Mouse (Mus musculus) small intestine, adult 2 months (tissue): ENCODE results near the gene Ism1. TPM values are rescaled to one million over a fixed set of nuclear protein-coding genes. Genes with fewer than 3 reads are reported as not detected.

Experiments
- H3K27ac ChIP-seq: fragments of 200-500 bp; 2 replicates; pipeline ENCODE4 v1.5.1; 2012; ENCODE audit warnings: low read depth, low read length, control low read depth, inconsistent platforms; ENCODE audit not compliant: insufficient read depth
- H3K27me3 ChIP-seq: fragments of 200-500 bp; 2 replicates; pipeline ENCODE4 v1.6.1; 2012; ENCODE audit warnings: mild to moderate bottlenecking, moderate library complexity, low read length, inconsistent platforms; ENCODE audit not compliant: control insufficient read depth, insufficient read depth
- H3K36me3 ChIP-seq: fragments of 200-500 bp; 2 replicates; pipeline ENCODE4 v1.6.1; 2012; ENCODE audit warnings: mild to moderate bottlenecking, low read length, control low read depth, inconsistent platforms; ENCODE audit not compliant: control insufficient read depth, insufficient read depth
- H3K4me1 ChIP-seq: fragments of 200-500 bp; 2 replicates; pipeline ENCODE4 v1.6.1; 2012; ENCODE audit warnings: low read length, inconsistent platforms, mixed read lengths; ENCODE audit not compliant: control insufficient read depth, insufficient read depth, insufficient read length
- H3K4me3 ChIP-seq: fragments of 200-500 bp; 2 replicates; pipeline ENCODE4 v1.5.1; 2012; ENCODE audit warnings: low read depth, mild to moderate bottlenecking, control low read depth, inconsistent platforms, low read length, moderate library complexity
- CTCF ChIP-seq: fragments of 200-500 bp; IDR thresholded peaks from 2 replicates; pipeline ENCODE4 v1.5.1; 2012; ENCODE audit warnings: low read depth, mild to moderate bottlenecking, control low read depth, inconsistent platforms, low read length, moderate library complexity, mixed read lengths; ENCODE audit not compliant: insufficient replicate concordance, insufficient read length; ENCODE audit errors: extremely low read depth
- POLR2A ChIP-seq: fragments of 200-500 bp; IDR thresholded peaks from 2 replicates; pipeline ENCODE4 v1.6.1; 2012; ENCODE audit warnings: low read depth, mild to moderate bottlenecking, control low read depth, inconsistent platforms, low read length, moderate library complexity
- WGBS: fragments of 180-500 bp; shearing (Covaris S2); methylation state at CpG from one replicate; pipeline ENCODE4 v1.1.7; 2018; 5-methylcytosine and 5-hydroxymethylcytosine counted together
- polyA plus RNA-seq: library from polyadenylated mRNA; depleted of rRNA; stranded (reverse); fragments of >200 nt; gene quantifications from 2 replicates; pipeline ENCODE4 v1.2.3, GENCODE M21; 2012

Gene Ism1
- polyA plus RNA-seq, 1 experiment: 0.35 TPM

DNA sequence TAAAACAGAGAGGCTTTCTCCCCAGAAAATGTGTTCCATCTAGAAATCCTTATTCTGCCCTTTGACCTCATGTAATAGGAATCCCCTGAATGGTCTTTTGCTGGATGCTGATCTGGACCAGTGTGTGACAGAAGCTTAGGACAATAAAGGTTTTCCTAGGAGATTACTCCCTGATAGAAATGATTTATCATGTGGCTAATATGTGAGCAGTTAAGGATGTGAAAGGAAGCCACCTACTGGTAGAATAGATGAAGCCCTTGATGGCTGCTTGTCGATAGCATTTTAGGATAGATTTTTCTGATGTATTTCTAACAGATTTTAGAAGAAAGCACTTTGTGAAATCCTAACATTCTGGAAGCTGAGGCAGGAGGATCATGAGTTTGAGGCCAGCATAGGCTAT, 64.4 kb downstream of the Ism1 start:
- no peaks in the 10 kb centered on the region for H3K36me3 ChIP-seq
- WGBS: 62% methylated on average over 1 of the region's 1 CpGs
- H3K27me3 ChIP-seq: no peaks in the 10 kb centered on the region
- no peak overlapping the region for H3K27ac ChIP-seq
- H3K4me1 ChIP-seq: no peaks in the 10 kb centered on the region
- TF ChIP-seq POLR2A: no peak
- no peak for TF ChIP-seq CTCF
- H3K4me3 ChIP-seq: no peak overlapping the region

DNA sequence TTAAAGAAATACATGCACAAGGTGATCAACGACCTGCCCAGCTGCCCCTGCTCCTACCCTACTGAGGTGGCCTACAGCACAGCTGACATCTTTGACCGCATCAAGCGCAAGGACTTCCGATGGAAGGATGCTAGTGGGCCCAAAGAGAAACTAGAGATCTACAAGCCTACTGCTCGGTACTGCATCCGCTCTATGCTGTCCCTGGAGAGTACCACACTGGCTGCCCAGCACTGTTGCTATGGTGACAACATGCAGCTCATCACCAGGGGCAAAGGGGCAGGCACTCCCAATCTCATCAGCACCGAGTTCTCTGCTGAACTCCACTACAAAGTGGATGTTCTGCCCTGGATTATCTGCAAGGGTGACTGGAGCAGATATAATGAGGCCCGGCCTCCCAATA, 79.0 kb downstream of the Ism1 start:
- H3K36me3 ChIP-seq: no peaks in the 10 kb centered on the region
- 82% methylated on average over 8 of the region's 8 CpGs for WGBS
- TF ChIP-seq POLR2A (no peak), CTCF (no peak)

DNA sequence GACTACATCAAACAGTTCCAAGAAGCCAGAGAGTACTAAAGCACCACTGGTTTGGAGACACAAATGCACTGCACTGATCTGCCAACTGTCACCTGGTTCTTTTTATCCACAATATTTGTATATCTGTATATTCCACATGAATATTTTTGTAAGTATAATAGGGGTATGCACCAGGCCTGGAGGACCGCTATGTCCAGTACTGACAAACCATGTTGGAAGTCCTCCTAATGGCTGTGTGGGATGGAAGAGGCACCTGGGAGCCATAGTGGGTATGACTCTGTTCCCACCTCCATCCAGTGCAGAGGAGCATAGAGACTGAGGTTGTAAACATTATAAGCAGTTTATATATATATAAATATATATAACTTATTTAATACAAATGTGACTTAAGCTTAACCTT, 79.5 kb downstream of the Ism1 start:
- H3K4me1 ChIP-seq: no peaks in the 10 kb centered on the region
- no peaks in the 10 kb centered on the region for H3K36me3 ChIP-seq
- no peak for TF ChIP-seq POLR2A
- TF ChIP-seq CTCF: no peak
- no peak overlapping the region for H3K27ac ChIP-seq
- no peaks in the 10 kb centered on the region for H3K27me3 ChIP-seq
- WGBS: 97% methylated on average over 1 of the region's 1 CpGs
- no peak overlapping the region for H3K4me3 ChIP-seq

More for the DNA sequence above, 79.0 kb downstream of the Ism1 start:
- H3K4me1 ChIP-seq: no peaks in the 10 kb centered on the region
- H3K27ac ChIP-seq: no peak overlapping the region
- H3K4me3 ChIP-seq: no peak overlapping the region
- H3K27me3 ChIP-seq: no peaks in the 10 kb centered on the region

DNA sequence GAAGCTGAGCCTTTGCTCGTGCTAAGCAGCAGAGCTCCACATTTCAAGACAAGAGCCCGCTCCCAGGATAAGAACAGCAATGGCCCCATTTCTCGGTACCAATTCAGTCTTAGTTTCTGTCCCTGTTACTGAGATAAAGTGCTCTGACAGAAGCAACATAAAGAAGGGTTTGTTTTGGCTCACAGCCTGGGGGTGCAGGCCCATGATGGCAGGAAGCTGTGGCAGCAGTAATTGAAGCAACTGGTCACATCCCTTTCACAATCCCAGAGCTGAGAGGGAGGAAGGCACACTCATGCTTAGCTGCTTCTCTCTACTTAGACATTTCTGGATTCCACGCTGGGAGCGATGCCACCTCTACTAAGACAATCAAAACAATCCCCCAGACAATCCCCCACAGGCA, 86.4 kb downstream of the Ism1 start:
- no peaks in the 10 kb centered on the region for H3K36me3 ChIP-seq
- no peaks in the 10 kb centered on the region for H3K4me1 ChIP-seq
- H3K4me3 ChIP-seq: no peak overlapping the region
- no peak overlapping the region for H3K27ac ChIP-seq
- TF ChIP-seq POLR2A (no peak), CTCF (no peak)
- WGBS: 74% methylated on average over 5 of the region's 5 CpGs
- no peaks in the 10 kb centered on the region for H3K27me3 ChIP-seq

DNA sequence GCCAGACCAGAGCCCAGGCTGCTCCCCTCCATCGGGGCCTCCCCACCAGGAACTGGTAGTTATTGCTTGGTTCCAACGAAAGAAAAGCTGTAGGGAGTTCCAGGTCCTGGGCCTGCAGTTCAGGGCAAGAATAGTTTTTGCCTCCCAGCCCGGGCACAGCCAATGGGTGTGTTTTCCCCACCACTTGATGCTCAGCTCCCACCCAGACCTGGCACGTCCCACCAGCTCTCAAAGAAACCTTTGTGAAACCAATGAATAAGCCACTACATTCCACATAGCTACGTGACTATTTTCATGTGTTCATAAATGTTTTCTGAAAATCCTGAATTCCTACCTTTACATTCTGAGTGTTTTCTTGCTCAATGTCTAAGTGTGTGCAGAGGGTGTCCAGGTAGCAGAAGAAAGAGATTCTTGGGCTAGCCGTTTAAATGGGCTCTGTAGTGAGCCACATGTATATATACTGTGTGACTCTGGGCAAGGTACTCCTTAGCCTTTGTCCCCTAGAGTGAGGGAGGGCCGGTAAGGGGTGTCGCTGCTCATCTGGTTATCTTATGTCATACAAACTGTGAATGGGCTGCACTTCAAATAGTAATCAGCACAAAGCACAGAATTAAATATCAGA, 97.1 kb downstream of the Ism1 start:
- H3K27ac ChIP-seq: no peak overlapping the region
- WGBS: 70% methylated on average over 8 of the region's 8 CpGs
- TF ChIP-seq CTCF (no peak), POLR2A (no peak)
- H3K4me3 ChIP-seq: no peak overlapping the region
- H3K4me1 ChIP-seq: no peaks in the 10 kb centered on the region
- no peaks in the 10 kb centered on the region for H3K36me3 ChIP-seq
- no peaks in the 10 kb centered on the region for H3K27me3 ChIP-seq

DNA sequence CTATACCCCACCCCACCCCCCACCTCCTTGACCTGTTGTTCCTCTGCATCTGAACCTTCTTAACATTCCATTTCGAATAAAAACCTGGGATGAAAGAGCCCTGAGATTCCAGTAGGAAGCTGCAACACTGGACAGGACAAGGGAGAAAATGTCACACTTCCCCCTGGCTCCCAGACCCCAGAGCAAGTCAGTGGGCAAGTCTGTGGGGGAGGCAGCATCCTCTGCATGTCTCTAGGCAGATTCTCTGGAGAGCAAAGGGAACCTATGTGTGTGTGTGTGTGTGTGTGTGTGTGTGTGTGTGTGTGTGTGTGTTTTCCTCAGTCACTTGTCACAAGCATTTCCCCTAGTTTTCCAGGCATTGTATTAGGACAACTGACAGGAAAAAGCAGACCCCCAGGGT, 98.7 kb downstream of the Ism1 start:
- no peak overlapping the region for H3K27ac ChIP-seq
- H3K4me1 ChIP-seq: no peaks in the 10 kb centered on the region
- no peak overlapping the region for H3K4me3 ChIP-seq
- no peak for TF ChIP-seq POLR2A
- TF ChIP-seq CTCF: no peak
- H3K36me3 ChIP-seq: no peaks in the 10 kb centered on the region
- 3% methylated on average over 1 of the region's 1 CpGs for WGBS
- H3K27me3 ChIP-seq: no peaks in the 10 kb centered on the region

DNA sequence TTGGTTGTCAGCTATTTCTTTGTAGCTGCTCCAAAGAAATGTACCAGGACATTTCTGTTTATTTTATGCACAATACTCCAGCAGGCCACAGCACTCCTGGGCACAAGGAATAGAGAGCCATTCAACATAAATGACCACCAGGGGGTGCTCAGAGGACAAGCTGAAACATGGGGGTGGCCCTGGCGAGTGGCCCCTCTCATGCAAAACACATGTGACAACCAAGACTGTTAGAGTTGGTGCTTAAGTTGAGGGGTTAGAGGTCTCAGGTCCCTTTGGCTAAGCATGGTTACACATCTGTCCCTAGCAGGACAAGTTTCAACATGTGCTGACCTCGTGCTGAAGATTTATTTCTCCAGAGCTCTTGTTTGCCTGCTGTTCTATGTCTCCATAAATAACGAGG, 100.3 kb downstream of the Ism1 start:
- no peak overlapping the region for H3K4me3 ChIP-seq
- TF ChIP-seq CTCF (peak; percentile 52; the same call in 1 of the 2 replicates), POLR2A (no peak)
- 46% methylated on average over 3 of the region's 3 CpGs for WGBS

More for the DNA sequence above, 100.3 kb downstream of the Ism1 start:
- Histone ChIP-seq H3K27me3 (no peaks in the 10 kb centered on the region), H3K4me1 (no peaks in the 10 kb centered on the region), H3K36me3 (no peaks in the 10 kb centered on the region), H3K27ac (no peak overlapping the region)
